Mouse (Mus musculus) testis, adult 2 months (tissue): Measurements from ENCODE around the gene Jade1.

Experiments
- CTCF ChIP-seq: fragments of 200-500 bp; IDR thresholded peaks from 2 replicates; pipeline ENCODE4 v1.5.1; 2012; ENCODE audit warnings: low read depth, mild to moderate bottlenecking, inconsistent platforms, low read length, moderate library complexity; ENCODE audit not compliant: control insufficient read depth, insufficient read depth, insufficient replicate concordance
- POLR2A ChIP-seq: fragments of 200-500 bp; IDR thresholded peaks from 2 replicates; pipeline ENCODE4 v1.6.1; 2012; ENCODE audit warnings: low read depth, mild to moderate bottlenecking, inconsistent platforms, low read length, moderate library complexity; ENCODE audit not compliant: control insufficient read depth

DNA sequence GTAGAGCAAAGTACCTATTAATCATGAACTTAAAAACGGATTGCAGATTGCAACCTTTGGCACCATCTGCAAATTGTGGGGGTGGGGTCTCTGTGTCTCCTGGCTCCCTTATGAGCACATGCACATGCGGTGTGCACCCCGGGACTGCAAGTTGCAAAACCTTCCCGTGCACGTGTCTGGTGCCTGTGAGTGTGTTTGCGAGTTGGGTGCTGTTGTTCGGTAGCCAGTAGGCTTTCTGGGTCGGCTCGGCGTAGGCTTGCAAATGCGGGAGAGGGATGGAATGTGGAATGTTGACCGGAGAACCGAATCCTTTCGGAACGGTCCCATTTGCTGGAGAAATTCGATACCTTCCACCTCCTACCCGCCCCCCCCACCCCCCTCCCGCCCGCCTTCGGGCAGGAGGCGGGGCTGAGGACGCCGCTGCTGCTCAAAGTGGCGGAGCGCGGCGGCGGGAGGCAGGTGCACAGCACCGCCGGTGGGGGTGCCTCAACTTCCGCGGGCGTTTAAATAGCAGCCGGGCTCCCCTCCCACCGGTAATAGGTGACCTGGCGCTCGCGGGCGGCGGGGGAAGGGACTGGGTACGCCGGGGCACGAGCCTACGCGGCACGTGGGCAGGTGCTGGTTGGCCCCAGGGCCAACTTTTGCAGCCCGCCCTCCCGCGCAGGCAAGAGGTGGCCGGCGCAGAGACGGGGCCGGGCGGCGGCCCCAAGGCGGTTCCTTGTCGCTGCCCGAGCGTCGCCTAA lies 9.1 kb downstream of the Jade1 start:
- TF ChIP-seq CTCF (no peak), POLR2A (no peak; the same call in 1 of the 2 replicates)
